Mouse (Mus musculus) embryo, embryonic 11 days (tissue): ENCODE data around the gene A730061H03Rik.

ENCODE experiments used
- DNase-seq: peaks from one replicate; pipeline ENCODE4 v3.0.0-alpha.2; 2015

The A730061H03Rik gene

DNA sequence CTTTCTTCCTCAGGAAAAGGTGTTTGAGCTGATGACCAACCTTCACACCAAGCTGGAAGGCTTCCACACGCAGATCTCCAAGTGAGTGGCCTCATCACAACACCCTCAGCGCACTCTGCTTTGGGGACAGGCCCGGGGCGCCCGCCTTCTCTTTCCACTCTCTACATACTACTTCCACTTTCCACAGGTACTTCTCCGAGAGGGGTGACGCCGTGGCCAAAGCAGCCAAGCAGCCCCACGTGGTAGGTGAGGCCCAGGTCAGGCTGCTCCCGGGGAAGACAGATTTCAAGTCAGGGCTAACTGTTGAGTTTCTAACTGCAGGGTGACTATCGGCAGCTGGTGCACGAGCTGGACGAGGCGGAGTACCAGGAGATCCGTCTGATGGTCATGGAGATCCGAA is 20.5 kb upstream of the A730061H03Rik start:
- DNase-seq: no peak

DNA sequence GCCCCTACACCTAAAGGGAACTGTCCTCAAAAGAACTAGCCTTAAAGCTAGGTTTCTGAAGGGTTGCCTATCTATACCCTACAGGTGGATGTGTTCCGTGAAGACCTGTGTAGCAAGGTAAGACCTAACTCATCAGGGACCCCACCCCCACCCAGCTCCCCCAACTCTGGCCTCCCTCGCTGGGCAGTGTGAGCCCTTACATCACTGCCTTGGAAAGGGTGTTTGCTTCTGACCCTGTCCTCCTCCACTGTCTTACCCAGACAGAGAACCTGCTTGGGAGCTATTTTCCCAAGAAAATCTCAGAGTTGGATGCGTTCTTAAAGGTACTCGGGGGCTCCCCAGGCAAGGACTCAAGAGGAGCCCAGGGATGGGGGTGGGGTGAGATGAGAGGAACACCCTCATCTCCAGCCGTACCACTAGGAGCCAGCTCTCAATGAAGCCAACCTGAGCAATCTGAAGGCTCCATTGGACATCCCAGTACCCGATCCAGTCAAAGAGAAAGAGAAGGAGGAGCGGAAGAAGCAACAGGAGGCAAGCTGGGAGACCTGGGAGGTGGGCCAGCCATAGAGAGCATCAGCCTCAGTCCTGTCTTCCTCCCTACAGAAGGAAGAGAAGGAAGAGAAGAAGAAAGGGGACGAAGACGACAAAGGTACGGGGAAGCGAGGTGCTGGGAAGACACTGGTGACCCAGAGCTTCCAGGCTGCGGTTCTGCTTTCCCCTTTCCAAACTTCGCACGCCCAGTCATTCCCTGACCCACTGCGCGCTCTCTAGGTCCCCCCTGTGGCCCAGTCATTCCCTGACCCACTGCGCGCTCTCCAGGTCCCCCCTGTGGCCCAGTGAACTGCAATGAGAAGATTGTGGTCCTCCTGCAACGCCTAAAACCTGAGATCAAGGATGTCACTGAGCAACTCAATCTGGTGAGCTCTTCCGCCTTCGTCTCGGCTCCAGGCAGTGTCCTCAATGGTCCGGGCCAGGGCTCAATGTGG is 19.6 kb upstream of the A730061H03Rik start:
- DNase-seq: no peak

DNA sequence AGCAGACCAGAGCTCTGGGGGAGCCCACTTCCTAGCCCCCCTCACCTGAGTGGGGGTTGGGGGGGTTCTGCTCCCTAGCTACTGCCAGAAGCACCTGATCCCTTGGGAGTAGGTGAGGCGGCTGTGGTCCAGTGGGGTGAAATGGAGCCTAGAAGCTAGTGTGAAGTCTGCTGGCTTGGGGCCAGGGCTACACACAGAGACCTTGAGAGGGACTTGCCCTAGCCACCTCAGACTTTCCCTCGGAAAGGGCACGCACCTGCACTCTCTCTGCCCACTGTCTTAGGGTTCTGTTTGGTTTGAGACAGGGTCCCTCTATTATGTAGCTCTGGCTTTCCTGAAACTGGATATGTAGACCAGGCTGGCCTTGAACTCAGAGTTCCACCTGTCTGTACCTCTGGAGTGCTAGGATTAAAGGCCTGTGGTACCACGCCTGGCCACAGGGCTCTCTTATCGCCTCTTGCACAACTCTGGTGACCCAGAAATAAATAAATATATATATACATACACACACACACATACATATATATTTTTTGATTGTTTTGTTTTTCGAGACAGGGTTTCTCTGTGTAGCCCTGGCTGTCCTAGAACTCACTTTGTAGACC is 18.6 kb upstream of the A730061H03Rik start:
- no peak for DNase-seq

DNA sequence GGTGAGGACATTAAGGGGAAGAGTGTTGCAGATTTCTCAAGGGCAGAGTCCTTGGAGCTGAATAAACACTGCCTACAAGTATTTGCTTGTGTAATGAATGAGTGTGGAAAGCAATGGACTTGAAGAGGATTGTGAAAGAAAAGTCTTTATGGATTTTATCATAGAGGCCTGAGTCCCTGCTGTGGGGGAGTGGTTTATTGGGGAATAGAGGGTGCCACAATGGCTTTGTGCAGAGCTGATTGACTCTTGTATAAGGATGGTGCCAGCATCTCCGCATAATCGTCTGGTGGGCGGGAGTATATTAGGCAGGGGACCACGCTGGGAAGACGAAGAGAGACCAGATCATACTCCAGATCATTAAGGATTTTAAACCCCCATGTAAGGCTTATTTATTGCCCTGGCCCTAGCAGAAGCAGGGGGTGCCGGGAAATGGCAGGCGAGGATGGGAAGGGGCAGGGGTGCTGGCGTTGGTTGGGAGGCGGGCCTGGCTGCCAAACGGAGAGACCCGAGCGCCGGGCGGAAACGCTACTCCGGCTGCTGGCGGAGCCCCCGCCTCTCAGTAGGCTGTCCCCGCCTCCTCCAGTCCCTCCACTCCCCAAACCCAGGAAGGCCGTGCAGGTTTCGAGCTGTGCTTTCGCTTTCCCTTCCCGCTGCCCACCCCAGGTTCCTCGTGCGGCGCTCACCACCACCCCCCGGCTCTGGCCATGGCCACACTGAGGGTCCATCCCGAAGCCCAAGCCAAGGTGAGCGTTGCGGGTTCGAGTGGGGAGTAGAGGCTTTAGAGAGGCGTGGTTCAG is 17.9 kb upstream of the A730061H03Rik start, which contains the start of gene Psme1:
TSS of gene Psme1 (plus strand) at position 253 of the 797 bp plus-strand sequence.
- peak; percentile 91 for DNase-seq

DNA sequence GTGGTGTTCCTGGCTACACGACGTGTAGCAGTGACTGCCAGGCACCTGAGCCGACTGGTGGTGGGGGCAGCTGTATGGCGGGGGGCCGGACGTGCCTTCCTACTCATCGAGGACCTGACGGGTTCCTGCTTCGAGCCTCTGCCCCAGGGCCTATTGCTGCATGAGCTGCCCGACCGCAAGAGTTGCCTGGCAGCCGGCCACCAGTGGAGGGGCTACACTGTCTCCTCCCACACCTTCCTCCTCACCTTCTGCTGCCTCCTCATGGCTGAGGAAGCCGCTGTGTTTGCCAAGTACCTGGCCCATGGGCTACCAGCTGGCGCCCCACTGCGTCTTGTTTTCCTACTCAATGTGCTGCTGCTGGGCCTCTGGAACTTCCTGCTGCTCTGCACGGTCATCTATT is 16.2 kb upstream of the A730061H03Rik start:
- no peak for DNase-seq

DNA sequence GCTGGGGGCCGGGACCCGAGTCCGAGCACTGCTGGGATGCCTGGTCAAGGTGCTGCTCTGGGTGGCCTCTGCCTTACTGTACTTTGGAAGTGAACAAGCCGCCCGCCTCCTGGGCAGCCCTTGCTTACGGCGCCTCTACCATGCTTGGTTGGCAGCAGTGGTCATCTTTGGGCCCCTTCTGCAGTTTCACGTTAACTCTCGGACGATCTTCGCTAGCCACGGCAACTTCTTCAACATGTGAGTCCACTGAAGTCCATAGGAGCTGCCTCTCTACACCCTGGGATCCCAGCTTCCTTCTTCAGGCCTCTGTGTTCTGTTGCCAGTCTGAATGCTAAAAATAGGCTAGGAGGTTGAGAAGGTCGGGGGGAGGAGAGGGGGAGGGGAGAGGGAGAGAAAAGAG is 15.5 kb upstream of the A730061H03Rik start:
- DNase-seq: no peak

DNA sequence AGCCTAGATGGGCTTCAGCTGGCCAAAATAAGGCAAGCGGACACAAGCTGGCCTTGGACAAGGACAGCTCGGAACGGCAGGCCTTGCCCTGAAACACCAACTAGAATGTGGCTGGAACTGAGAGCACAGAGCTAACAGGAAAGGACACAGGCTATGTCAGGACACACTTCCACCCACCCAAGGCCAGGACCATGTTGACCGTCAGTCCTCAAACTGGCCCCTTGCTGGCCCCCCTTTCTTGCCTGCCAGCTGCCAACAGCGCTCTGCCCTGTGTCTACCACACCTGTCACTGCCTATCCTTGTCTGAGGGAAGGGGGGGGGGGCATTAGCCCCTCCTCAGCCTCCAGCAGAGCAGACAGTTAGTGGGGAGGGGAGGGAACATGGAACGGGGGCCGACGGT is 15.1 kb upstream of the A730061H03Rik start, which contains the start of gene Fitm1:
TSS of gene Fitm1 (plus strand) at position 316 of the 400 bp plus-strand sequence.
- DNase-seq: no peak

DNA sequence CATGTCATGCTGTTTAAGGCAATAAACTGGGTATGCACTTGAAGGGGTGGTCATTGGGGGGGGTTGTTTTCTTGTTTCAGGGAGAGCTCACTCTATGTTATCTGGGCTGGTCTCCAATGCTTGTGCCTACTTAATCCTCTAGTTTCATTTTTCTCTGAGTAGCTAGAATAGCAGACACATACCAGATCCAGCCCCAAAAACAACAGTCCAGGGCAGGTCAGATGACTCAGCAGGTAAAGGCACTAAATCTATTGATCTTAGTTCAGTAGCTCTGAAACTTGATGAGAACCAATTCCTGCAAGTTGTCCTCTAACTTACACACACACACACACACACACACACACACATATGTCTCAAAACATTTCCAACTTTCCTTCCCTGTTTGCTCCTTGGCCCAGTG is 11.6 kb upstream of the A730061H03Rik start:
- DNase-seq: no peak

DNA sequence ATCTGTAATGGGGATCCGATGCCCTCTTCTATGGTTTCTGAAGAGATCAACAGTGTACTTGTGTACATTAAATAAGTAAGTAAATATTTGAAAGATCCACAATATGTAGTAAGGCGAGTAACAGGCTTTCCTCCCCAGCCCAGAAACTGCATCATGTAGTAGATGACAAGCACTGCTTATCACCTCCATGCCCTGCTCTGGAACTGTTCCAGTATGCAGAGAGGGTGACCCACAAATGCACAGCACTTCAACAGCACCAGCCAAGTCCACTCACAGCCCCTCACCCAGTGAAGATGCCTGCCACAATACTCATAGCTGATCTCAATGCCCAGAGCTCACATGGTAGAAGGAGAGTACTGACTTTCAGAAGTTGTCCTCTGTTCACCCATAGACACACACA is 10.4 kb upstream of the A730061H03Rik start:
- DNase-seq: no peak

DNA sequence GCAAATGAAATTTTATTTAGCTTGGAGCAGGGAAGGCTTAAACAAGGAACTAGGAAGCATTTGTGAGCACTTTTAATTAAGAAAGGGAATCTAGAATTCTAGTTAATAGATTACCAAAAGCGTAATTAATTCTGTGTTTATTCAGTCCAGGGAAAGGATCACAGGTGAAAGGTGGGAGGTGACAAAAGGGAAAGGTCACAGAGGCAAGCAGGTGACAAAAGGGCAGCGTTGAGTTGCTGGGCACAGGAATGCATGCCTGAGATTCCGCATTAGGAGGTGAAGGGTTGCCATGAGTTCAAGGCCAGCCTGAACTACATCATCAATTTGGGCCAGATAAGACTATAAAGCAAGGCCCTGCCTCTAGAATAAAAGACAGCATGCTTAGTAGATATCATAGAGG is 7.3 kb upstream of the A730061H03Rik start:
- DNase-seq: no peak

DNA sequence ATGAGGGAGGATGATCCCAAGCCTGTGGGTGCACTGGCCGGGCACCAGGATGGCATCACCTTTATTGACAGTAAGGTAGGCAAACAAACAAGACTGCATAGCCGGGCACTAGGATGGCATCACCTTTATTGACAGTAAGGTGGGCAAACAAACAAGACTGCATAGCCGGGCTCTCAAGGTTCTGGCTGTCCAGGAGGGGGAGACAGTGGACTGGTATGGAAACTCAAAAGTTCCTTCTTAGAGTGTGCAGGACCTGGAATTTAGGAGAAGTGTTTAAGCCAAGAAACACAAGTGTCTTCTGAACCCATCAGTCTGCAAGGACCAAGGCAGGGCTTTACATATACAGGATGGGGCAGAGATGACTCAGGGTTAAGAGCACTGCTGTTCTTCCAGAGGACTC is 5.5 kb upstream of the A730061H03Rik start:
- no peak for DNase-seq

DNA sequence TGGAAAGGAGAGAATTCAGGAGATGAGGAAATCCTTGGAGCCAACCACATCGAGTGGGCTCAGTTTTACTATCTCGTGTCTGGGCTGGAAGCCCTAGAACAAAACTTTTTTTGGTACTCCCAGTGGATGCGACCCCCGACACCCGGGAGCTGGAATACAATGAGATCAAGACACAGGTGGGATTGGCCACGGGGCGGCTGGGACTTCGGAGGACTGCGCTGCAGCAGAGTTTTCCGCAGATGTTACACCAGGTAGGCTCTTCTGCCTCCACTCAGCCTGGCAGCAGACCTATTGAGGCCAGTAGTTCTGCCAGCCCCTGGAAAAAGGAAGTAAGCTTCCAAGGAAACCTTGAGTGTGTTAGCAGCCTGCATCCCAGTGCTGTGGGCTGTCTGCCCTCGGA is 3.0 kb upstream of the A730061H03Rik start:
- no peak for DNase-seq

DNA sequence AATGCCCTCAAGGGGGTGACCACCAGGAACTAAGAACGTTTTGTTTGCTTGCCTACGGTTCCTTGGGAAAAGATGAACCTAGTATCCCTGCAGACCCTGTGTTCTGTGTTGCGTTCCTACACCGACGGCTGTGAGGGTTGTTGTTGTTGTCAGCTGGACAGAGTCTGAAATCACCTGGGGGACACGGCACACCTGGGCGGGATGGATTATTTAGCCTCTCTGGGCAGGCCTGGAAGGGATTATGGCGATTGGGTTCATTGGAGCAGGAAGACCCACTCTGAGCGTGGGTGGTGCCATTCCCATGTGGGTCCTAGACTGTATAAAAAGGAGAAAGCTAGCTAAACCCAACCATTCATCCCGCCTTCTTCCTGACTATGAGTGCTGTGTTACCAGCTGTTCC is 1.7 kb upstream of the A730061H03Rik start:
- no peak for DNase-seq

DNA sequence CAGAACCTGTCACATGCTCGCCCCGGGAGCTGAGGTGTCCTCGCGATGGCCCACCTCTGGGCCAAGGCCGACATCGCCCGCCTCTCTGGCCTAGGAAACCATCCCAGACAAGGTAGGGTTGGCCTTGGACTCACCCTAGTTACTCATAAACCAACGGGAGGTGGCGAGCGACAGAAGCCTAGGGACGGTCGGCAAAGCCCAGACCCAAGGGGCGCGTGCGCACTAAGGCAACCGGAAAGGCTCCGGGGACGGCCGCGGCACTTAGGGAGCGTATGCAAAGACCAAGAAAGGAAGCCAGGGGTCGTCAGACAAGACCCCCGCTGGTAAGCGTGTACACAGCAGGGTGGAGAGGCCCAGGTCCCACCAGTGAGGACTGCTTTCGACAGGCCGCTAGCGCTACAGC is 406 bp downstream of the A730061H03Rik start, which contains the start of gene Dcaf11:
TSS of gene Dcaf11 (plus strand) at position 208 of the 403 bp plus-strand sequence.
- peak; percentile 97 for DNase-seq

DNA sequence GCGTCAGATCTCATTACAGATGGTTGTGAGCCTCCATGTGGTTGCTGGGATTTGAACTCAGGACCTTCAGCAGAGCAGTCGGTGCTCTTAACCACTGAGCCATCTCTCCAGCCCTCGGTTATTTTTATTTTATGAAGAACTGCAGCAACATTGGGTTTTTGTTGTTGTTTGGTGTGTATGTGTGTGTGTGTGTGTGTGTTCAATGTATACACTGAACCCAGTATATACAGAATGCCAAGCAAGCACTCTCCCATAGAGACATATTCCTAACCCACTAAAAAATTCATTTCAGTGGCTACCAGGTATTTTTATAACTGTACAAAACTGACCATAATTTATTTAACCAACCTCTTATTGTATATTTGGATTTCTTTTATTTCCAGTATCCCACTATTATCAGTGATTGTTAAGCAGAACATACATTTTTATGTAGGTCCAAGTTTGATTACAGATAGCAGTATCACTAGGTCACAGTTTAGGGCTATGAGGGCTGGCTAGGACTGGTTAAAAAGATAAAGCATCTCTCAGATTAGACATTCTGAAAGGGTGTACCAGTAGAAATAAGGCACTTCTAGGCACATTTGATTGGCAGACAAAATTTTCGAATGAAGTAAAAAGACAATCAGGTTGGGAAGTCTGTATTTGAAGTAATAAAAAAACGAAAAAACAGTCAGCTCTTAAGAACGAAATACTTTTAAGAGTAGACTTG is 1.3 kb downstream of the A730061H03Rik start:
- no peak for DNase-seq

DNA sequence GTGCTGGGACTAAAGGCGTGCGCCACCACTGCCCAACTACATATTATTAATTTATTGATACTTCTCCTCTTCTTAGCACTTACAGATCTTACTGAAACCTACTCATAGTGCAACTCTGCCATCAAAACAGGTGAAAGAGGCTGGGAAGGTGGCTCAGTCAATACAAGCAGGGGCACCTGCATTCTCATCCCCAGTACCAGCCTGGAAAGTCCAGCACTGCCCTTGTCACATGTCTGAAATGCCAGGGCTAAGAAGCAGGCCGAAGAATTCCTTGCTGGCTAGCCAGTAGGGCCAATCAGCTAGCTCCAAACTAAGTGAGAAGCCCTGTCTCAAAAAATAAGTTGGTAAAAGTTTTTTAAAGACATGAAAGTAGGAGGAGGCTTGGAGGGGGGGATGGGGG is 2.6 kb downstream of the A730061H03Rik start:
- no peak for DNase-seq

DNA sequence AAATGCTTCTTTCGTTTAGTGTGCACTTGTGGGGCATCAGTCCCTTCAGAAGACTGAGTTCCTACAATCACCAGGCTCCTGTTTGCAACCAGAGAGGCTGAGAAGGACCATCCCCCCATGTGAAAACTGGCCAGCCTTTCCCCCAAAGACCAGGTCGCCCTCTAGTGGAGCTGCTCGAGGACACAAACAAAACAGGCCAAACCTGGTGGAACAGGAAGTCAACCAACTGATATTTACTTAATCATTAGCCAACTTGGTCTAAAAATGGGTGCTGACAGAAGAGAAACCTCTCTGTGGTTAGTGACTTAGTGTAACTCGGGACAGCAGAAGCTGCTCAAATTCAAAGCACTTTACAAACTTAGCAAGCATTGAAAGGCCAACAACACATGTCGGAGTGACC is 3.2 kb downstream of the A730061H03Rik start:
- DNase-seq: peak; percentile 85

DNA sequence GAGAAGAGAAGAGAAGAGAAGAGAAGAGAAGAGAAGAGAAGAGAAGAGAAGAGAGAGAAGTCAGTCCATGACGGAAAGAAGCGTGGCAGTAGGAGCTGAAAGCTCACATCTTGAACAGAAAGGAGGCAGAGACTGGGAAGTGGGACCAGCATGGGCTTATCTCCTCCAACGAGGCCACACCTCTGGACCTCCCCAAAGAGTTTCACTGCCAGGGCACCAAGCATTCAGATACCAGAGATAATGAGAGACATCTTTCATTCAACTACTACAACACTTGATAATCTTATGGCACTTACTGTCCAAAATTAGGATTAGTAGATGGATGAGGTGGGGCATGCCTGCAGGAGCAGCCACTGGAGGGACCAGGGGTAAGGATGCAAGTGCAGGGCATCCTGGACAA is 4.4 kb downstream of the A730061H03Rik start:
- DNase-seq: no peak

DNA sequence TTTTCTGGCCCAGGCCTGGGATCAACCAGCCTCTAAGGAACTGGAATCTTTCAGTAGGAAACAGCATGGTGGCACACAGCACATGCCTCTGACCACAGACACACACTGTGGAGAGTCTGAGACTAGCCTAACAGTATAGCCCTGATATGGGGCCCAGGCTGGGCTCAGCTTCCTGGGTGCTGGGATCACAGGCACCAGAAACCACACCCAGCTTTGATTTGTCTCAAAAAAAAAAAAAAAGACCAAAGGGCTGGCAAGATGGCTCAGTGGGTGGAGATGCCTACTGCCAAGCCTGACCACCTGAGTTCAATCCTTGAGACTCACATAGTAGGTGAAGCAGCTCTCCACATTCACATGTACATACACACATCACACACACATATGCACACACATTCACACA is 5.6 kb downstream of the A730061H03Rik start:
- DNase-seq: no peak

DNA sequence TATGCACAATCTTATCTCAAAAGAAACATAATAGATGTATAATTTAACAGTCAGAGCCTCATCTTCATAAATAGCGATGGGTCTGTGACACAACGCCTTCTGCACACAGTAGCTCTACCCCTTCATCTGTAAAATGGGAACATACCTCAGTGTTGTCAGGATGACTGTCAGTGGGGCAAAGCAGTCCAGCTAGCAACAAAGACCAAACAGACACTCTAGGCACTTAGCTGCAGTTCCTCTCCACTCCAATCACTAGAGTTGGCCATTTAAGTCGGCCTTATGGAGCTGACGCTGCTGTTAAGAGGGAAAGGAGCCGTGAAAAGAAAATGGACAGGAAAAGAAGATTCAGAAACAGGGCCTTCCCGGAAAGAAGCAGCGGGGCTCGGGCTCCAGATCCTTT is 8.4 kb downstream of the A730061H03Rik start:
- no peak for DNase-seq

DNA sequence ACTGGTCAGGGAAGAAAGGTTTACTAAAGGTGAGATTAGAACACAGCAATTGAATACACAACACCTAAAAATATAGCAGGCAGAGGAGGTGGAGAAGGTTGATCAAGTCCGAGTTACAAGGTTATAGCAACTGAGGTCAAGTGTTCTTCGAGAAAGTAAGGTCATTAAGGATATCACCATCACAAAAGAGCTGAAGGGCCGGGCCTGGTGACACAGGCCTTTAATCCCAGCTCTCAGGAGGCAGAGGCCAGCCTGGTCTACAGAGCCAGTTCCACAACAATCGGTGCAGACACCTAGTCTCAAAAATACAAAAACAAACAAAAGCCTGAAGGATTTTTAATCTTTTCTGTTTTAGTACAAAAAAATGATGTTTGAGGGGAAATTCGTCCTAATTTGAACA is 8.9 kb downstream of the A730061H03Rik start:
- no peak for DNase-seq

DNA sequence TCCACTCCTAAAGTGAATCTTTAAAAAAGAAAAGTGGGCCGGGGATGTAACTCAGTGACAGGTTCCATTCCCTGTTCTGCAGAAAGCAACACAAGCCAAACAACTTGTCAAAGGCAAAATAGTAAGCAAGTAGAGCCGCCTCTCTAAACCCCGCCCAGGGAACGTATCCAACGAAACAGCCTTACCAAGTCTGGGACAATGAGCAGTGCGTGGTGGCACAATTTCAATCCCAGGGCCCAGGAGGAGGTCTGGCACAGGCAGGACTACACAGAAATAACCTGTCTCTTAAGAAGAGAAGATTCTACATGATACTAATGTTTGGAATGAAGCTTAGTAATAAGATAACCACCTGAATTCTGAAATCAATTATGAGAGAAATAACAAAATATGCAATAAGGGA is 10.0 kb downstream of the A730061H03Rik start:
- DNase-seq: no peak

DNA sequence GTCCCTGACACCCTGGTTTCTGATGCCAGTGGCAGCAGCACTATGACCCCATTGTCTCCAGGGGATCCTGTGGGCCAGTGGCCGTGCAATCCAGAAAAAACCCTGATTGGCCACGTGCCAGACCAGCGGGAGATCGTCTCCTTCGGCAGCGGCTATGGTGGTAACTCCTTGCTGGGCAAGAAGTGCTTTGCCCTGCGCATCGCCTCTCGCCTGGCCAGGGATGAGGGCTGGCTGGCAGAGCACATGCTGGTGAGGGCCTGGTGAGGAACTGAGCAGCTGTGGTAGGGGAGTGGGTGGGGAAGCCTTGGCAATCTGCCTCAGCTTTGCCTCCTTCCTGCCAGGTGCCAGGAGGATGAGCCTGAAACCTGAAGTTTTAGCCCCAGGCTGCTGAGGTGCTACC is 15.9 kb downstream of the A730061H03Rik start:
- DNase-seq: no peak
